Mouse (Mus musculus): Measurements from ENCODE around the gene Zfp213. TPM values are rescaled to one million over a fixed set of nuclear protein-coding genes. Genes with fewer than 3 reads are reported as not detected.
A peak's percentile ranks its signal among the peaks of the same experiment; 100 is the strongest.

Gene Zfp213
- polyA plus RNA-seq, 1 experiment from 2014 or later = 21.3 TPM

DNA sequence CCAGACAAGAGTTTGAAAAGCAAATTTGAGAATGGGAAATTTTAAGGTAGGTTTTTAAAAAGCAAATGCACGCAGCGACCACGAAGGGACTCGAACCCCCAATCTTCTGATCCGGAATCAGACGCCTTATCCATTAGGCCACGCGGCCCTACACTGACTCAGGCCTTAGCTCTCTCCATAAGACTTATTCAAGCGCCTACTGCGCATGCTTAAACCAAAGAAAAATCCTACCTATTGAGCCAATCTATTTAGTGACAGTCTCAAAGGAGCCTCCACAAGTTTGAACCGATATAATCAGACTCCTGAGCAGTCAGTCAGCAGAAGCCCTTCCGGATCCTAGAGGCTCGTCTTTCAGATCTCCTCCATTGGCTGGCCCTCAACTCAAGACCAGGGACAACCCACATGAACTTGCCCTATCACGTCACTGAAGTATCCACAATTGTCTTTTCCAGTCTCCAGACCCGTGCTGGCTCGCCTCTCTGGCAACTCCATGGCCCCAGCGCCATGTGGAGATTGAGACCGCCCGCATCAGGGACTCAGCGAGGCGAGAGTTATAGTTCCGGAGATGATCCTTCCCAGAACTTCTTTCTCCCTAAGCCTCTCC lies 13.7 kb downstream of the Zfp213 start:
- ATAC-seq (ENCODE audit: low FRiP score, low read depth) = peak; percentile 69
- Histone ChIP-seq H3K9me3 (no peaks in the 10 kb centered on the region), H3K4me3 (peak overlapping the region; percentile 54), H3K36me3 (peaks cover 3% of the 10 kb centered on the region), H3K27me3 (replicated peaks) (no peaks in the 10 kb centered on the region), H3K4me2 (replicated peaks) (peak overlapping the region; percentile 74), H3K9ac (peak overlapping the region; percentile 49), H3K27ac (0 out of 2 replicates have a peak overlapping the region, but pooled peaks have one; percentile 20), H3K4me1 (peaks cover 3% of the 10 kb centered on the region)
- WGBS = under 1% methylated on average over 22 of the region's 22 CpGs

- H3K36me3 ChIP-seq = no peaks in the 10 kb centered on the region
- H3K9me3 ChIP-seq = no peaks in the 10 kb centered on the region
- H3K27ac ChIP-seq = no peak overlapping the region
- no peaks in the 10 kb centered on the region for H3K27me3 ChIP-seq (replicated peaks)
- 4% methylated on average over 9 of the region's 9 CpGs for WGBS
- peak overlapping the region; percentile 22; the same call in 1 of the 2 replicates for H3K9ac ChIP-seq
- peaks cover 3% of the 10 kb centered on the region for H3K4me1 ChIP-seq
- no peak for ATAC-seq (ENCODE audit: low FRiP score, low read depth)
- peak overlapping the region; percentile 74 for H3K4me2 ChIP-seq (replicated peaks)
- H3K4me3 ChIP-seq = peak overlapping the region; percentile 36
These were observed 14.6 kb downstream of the Zfp213 start for GRCm38 (mm10) chr17:23549441-23549840.

DNA sequence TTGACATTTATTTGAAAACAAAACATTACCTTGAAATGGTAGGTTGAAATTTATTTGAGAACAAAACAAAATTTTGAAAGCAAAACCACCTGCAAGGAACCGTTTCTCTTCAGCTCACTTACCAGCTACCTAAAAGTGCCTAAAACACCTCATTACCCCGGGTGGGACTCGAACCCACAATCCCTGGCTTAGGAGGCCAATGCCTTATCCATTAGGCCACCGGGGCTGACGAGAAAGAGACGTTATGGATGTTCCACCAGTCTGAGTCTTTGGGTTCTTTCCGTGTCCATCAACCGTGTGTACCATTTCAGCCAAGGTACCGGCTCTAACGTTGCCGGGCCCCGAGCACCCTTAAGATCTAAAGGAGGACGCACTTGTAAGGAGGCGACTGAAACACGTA lies 15.4 kb downstream of the Zfp213 start:
- Histone ChIP-seq H3K4me1 (peaks cover 3% of the 10 kb centered on the region), H3K36me3 (no peaks in the 10 kb centered on the region), H3K9ac (0 out of 2 replicates have a peak overlapping the region, but pooled peaks have one; percentile 22), H3K4me3 (peak overlapping the region; percentile 36), H3K4me2 (replicated peaks) (peak overlapping the region; percentile 74), H3K9me3 (no peaks in the 10 kb centered on the region), H3K27ac (no peak overlapping the region), H3K27me3 (replicated peaks) (no peaks in the 10 kb centered on the region)
- peak; percentile 15 for ATAC-seq (ENCODE audit: low FRiP score, low read depth)
- WGBS = under 1% methylated on average over 15 of the region's 15 CpGs

DNA sequence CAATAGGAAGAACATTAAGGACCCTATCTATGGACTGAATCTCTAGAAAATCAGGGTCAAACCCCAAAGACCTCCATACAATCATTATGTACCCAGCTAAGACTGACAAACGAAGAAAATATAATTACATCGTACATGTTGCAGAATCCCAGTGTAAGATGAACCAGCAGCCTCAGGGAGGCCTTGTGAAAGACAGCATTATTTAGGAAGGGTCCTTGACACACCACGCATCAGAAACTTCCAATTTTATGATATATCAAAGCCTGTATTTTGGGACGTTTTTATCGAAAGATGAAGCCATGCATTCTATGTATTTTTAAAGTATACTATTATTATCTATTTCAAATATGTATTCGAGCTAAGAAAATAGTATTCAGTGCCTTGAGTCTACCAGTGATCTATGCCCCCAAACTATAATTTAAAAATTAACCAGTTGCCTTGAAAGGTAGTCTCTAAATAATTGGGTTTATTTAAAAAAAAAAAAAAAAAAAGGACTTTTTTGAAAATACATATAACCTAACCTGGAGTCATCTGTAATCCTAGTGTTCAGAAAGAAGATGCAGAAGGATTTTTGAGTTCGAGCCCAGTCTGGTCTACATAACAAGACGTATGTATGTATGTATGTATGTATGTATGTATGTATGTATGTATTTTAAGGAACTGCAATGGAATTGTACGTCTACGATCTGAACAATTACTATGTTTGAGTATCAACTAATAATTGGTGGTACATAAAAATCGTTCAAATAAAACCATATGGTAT lies 16.2 kb downstream of the Zfp213 start:
- no peaks in the 10 kb centered on the region for H3K36me3 ChIP-seq
- 53% methylated on average over 11 of the region's 11 CpGs for WGBS

DNA sequence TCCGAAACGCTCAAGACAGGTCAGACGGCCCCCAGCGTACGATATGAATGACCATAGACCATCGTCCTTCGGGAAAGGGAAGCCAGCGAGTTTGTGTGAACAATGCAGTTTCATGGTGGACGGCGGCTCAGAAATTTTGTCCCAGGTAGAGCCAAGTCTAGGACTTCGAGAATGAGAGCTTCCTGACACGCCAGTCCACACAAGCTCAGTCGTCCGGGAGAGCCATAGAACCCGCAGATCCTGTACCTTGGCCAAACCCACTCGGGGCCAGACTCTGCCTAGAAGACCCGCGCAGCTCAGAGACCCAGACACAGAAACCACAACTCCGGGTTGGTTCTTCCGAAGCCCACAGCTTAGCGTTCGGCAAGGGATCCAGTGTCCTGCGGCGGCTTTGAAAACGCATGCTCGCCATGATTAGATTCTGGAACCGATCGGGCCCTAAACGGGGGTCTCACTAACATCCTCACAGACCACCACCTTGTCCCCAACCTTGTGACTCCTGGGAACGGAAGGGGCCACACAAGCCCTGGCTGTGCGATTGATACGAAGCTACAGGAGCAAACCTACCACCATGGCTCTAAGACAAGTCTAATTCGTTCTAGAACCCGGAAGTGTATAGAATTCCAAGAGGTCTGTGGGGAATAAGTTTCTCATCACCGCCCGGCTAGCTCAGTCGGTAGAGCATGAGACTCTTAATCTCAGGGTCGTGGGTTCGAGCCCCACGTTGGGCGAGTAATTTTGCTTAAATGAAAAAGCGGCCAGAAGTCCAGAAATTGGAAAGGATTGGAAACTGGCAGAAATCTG lies 17.1 kb downstream of the Zfp213 start:
- no peaks in the 10 kb centered on the region for H3K36me3 ChIP-seq
- ATAC-seq (ENCODE audit: low FRiP score, low read depth) = peak; percentile 17; the same call in 1 of the 2 replicates
- H3K4me2 ChIP-seq (replicated peaks) = peak overlapping the region; percentile 60
- H3K27me3 ChIP-seq (replicated peaks) = no peaks in the 10 kb centered on the region
- H3K9me3 ChIP-seq = no peaks in the 10 kb centered on the region
- H3K27ac ChIP-seq = no peak overlapping the region
- peak overlapping the region; percentile 58 for H3K9ac ChIP-seq
- under 1% methylated on average over 42 of the region's 42 CpGs for WGBS
- peaks cover 8% of the 10 kb centered on the region for H3K4me1 ChIP-seq
- H3K4me3 ChIP-seq = peak overlapping the region; percentile 57

More for the DNA sequence above, 16.2 kb downstream of the Zfp213 start:
- Histone ChIP-seq H3K9ac (no peak overlapping the region), H3K4me2 (replicated peaks) (no peak overlapping the region), H3K4me3 (no peak overlapping the region), H3K4me1 (peaks cover 3% of the 10 kb centered on the region), H3K27me3 (replicated peaks) (no peaks in the 10 kb centered on the region), H3K9me3 (no peaks in the 10 kb centered on the region), H3K27ac (no peak overlapping the region)
- ATAC-seq (ENCODE audit: low FRiP score, low read depth) = no peak

- under 1% methylated on average over 20 of the region's 20 CpGs for WGBS
- H3K4me3 ChIP-seq = peak overlapping the region; percentile 57
- ATAC-seq (ENCODE audit: low FRiP score, low read depth) = peak; percentile 27
- peak overlapping the region; percentile 60 for H3K4me2 ChIP-seq (replicated peaks)
- no peaks in the 10 kb centered on the region; the same call in 1 of the 2 replicates for H3K27me3 ChIP-seq (replicated peaks)
- H3K9me3 ChIP-seq = no peaks in the 10 kb centered on the region
- H3K9ac ChIP-seq = peak overlapping the region; percentile 58; the same call in 1 of the 2 replicates
- peaks cover 6% of the 10 kb centered on the region; the same call in 1 of the 2 replicates for H3K4me1 ChIP-seq
- H3K27ac ChIP-seq = no peak overlapping the region
- no peaks in the 10 kb centered on the region for H3K36me3 ChIP-seq
These were observed 17.7 kb downstream of the Zfp213 start for GRCm38 (mm10) chr17:23546333-23546701.

- no peaks in the 10 kb centered on the region for H3K36me3 ChIP-seq
- ATAC-seq (ENCODE audit: low FRiP score, low read depth) = no peak
- peak overlapping the region; percentile 60 for H3K4me2 ChIP-seq (replicated peaks)
- H3K4me1 ChIP-seq = 0 out of 2 replicates have a peak, but pooled peaks cover 5% of the 10 kb centered on the region
- H3K9ac ChIP-seq = no peak overlapping the region
- H3K27ac ChIP-seq = no peak overlapping the region
- H3K4me3 ChIP-seq = no peak overlapping the region; the same call in 1 of the 2 replicates
- H3K9me3 ChIP-seq = no peaks in the 10 kb centered on the region
- H3K27me3 ChIP-seq (replicated peaks) = no peaks in the 10 kb centered on the region; the same call in 1 of the 2 replicates
- WGBS = 11% methylated on average over 6 of the region's 6 CpGs
These were observed 18.2 kb downstream of the Zfp213 start for GRCm38 (mm10) chr17:23545841-23546240.

- ATAC-seq (ENCODE audit: low FRiP score, low read depth) = no peak
- Histone ChIP-seq H3K27me3 (replicated peaks) (peaks cover 3% of the 10 kb centered on the region; the same call in 1 of the 2 replicates), H3K4me3 (no peak overlapping the region), H3K4me1 (0 out of 2 replicates have a peak, but pooled peaks cover 5% of the 10 kb centered on the region), H3K27ac (no peak overlapping the region), H3K9me3 (no peaks in the 10 kb centered on the region), H3K36me3 (no peaks in the 10 kb centered on the region), H3K4me2 (replicated peaks) (no peak overlapping the region), H3K9ac (no peak overlapping the region)
- 91% methylated on average over 1 of the region's 1 CpGs for WGBS
These were observed 19.3 kb downstream of the Zfp213 start for GRCm38 (mm10) chr17:23544766-23545165.

- H3K27me3 ChIP-seq (replicated peaks) = peaks cover 4% of the 10 kb centered on the region; the same call in 1 of the 2 replicates
- no peaks in the 10 kb centered on the region for H3K9me3 ChIP-seq
- no peak for ATAC-seq (ENCODE audit: low FRiP score, low read depth)
- no peak overlapping the region for H3K4me3 ChIP-seq
- no peak overlapping the region for H3K4me2 ChIP-seq (replicated peaks)
- no peaks in the 10 kb centered on the region for H3K36me3 ChIP-seq
- no peak overlapping the region for H3K27ac ChIP-seq
- WGBS = 78% methylated on average over 4 of the region's 4 CpGs
- no peak overlapping the region for H3K9ac ChIP-seq
- H3K4me1 ChIP-seq = 0 out of 2 replicates have a peak, but pooled peaks cover 5% of the 10 kb centered on the region
These were observed 20.1 kb downstream of the Zfp213 start for GRCm38 (mm10) chr17:23543983-23544382.

- WGBS = 24% methylated on average over 5 of the region's 5 CpGs
- Histone ChIP-seq H3K9ac (no peak overlapping the region), H3K4me2 (replicated peaks) (no peak overlapping the region), H3K36me3 (no peaks in the 10 kb centered on the region), H3K27ac (no peak overlapping the region), H3K9me3 (no peaks in the 10 kb centered on the region), H3K27me3 (replicated peaks) (peaks cover 10% of the 10 kb centered on the region; the same call in 1 of the 2 replicates), H3K4me1 (0 out of 2 replicates have a peak, but pooled peaks cover 6% of the 10 kb centered on the region), H3K4me3 (no peak overlapping the region)
- ATAC-seq (ENCODE audit: low FRiP score, low read depth) = no peak
These were observed 20.7 kb downstream of the Zfp213 start for GRCm38 (mm10) chr17:23543325-23543724.

DNA sequence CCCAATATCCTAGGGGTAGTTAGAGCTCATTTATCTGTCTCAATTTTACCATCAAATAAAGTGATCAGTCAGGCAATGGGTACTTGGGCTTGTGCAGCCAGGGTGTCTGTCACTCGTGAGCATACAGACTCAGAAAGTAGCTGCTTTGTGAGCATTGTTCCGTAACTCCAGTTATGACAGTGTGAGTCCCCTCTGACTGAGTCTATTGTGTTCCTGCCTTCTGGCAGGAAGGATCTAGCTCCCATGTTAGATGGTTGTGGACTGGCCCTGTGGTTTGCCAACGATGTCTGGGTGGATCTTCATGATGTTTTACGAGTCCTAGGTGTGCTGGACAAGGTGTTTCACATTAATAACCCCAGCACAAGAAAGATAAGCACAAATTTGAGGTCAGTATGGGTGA lies 21.2 kb downstream of the Zfp213 start:
- Histone ChIP-seq H3K4me1 (peaks cover 11% of the 10 kb centered on the region; the same call in 1 of the 2 replicates), H3K9me3 (no peaks in the 10 kb centered on the region), H3K27me3 (replicated peaks) (peaks cover 15% of the 10 kb centered on the region; the same call in 1 of the 2 replicates), H3K4me3 (no peak overlapping the region), H3K36me3 (no peaks in the 10 kb centered on the region), H3K4me2 (replicated peaks) (no peak overlapping the region), H3K27ac (no peak overlapping the region), H3K9ac (no peak overlapping the region)
- ATAC-seq (ENCODE audit: low FRiP score, low read depth) = no peak
- 48% methylated on average over 4 of the region's 4 CpGs for WGBS

All from neural tube, embryonic 12.5 days (tissue).